Mouse (Mus musculus): ENCODE measurements around the gene Eif6.
A peak's percentile ranks its signal among the peaks of the same experiment; 100 is the strongest.
"Not testable (repeated sequence)": the region's sequence is repeated elsewhere in the genome, so short reads cannot be mapped to it uniquely, and the experiment has no call there.

Gene Eif6

DNA sequence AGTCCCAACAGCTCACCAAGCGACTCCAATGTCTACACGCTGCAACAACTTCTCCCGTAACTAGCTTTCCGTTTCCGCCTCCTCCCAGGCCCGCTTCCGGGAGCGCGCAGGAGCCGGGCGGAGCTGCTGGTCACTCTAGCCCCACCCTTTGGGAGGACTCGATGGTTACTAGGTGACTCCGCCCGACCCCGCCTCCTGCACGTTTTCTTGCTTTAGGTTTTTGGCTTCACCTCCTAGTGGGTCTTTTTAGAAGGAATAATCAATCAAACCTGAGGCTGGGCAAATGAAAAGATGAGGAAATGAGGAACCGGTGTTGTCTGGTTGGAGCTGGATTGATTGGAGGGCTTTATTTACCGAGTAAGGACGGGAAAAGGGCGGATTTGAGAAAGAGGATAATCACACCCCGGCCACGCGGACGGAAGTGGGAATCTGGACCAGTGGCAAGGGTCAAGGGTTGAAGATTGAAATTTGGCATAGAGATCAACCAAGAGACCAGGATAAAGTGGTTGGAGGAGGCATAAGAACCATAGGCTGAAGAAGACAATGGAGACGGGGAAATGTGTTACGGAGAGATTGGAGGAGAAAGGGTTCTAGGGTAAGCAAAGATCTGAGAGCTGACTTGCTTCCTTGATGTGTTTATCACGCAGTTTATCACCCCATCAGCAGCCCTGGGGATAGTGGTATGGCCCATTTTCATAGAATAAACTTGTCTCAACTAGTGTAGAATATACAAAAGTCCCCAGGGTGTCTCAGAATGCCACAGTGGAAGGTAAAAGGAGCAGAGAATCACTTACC is at the start of gene Eif6:
TSS of gene Eif6 (minus strand) at position 296 of the 795 bp plus-strand sequence.
- DNase-seq (ENCODE audit: low read depth): peak; percentile 87

DNA sequence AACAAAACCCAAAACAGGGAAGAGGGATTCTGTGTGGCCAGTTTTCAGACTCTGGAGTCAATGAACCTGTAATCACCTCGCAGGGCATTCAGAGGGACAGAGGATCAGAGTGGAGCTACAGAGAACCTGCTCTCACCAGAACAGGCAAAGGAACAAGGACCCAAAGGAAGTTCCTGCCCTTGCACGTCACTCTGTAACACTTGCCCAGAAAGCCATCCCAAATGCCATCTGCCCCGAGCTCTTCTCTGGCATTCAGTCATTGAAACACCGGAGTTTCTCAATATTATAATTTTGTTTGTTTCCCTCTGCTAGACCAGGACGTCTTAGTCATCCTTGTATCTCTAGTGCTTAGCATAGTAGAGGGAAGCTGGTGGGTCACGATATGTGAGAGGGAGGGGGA is 46.9 kb upstream of the Eif6 start:
- DNase-seq (ENCODE audit: low read depth): no peak

DNA sequence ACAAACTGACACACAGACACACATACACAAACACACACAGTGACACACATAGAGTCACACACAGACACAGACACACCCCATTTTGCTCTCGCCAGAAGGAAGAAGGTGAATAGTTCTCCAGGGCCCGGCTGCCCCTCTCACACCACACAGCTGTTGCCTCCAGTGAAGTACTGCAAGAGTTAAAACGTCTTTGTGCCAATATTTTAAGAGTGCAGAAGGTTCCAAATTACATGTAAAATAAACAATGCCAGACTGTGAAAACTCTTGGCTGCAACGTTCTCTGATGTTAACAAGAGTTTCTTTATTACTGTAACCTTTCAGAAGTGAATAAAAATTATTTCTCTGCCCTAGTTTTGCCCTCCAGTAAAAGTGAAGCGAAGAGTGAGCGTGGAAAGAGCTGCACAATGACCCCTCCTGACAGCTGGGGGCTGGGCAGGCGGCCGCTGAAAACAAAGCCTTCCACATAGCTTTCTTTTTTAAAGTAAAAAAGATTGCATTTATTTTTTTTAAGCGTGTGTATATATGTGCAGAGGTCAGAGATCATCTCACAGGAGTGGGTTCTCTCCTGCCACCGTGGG is 46.3 kb upstream of the Eif6 start:
- DNase-seq (ENCODE audit: low read depth): no peak

DNA sequence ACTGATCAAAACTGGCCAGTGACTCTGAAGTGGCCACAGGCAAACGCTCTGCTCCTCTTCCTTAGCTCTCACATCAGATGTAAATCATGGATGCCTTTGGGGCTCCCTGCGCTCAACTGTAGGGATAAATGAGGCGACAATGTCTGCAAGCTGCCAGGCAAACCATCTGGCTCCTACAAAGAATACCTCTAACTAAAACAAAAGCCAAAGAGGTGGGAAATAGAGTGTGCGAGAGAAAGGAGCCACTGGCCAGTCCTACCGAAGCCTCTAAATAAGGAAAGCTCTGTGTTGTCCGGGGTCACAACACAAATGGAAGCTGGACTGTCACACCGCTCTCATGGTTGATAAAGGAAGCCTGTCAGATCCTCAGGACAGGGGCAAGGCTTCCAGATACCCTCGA is 45.8 kb upstream of the Eif6 start:
- DNase-seq (ENCODE audit: low read depth): no peak

DNA sequence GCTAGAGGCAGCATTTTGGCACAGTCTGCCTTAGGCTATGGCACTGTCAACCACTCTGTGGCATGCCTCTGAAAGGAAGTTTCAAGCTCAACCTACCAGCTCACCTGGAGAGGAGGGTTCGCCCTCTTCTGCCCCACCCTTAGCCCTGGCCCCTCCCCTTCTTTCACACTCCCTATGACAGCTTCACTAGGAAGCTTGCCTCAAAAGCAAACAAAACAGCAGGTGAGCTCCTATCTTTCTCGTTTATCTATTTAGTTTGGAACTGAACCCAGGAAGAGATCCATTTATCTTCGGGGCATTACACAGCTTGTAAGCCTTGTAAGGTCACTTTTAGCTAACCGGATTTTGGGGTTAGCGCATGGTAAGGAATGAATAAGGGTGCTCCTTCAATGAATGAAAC is 43.0 kb upstream of the Eif6 start:
- DNase-seq (ENCODE audit: low read depth): no peak

DNA sequence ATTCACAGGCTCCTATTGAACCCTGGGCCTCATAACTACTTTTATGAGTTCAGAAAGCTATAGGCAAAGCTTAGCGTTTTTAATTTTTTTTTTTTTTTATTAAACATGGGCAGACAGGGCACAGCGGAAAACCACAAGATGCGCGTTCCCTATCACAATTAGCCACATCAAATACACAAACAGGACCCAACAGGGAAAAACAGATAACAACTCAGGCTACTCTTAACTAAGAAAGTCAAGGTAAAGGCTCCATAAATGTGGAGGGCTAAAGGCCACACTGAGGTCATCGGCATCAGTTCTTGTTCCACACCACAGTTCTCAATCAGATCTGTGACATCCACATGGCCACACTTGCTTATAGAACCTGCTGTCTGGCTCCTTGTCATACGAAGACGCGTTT is 41.6 kb upstream of the Eif6 start:
- no peak for DNase-seq (ENCODE audit: low read depth)

DNA sequence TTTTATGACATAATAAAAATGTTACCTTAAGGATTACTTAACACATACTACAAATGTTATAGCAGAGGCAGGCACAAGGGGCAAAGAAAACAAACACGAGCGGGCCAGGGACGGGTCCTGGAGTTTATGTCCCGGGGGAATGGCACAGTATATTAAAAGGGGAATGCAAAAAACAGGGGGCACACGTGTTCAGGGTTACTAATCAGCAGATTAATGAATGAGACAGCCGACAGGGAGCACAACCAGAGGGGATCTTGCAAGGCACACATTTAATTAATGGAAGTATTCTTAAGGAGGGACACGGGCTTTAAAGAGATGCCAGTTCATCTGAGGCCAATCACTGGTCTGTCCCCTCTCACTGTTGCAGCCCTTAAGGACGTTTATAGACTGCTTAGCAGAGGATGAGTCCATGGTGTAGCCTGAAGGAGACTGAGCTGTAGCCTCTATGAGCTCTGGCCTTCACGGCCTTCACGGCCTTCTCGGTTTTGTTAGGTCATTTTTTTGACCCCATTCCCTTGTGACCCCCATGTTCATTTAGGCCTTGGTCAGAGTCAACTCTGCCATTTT is 36.7 kb upstream of the Eif6 start:
- DNase-seq (ENCODE audit: low read depth): no peak

DNA sequence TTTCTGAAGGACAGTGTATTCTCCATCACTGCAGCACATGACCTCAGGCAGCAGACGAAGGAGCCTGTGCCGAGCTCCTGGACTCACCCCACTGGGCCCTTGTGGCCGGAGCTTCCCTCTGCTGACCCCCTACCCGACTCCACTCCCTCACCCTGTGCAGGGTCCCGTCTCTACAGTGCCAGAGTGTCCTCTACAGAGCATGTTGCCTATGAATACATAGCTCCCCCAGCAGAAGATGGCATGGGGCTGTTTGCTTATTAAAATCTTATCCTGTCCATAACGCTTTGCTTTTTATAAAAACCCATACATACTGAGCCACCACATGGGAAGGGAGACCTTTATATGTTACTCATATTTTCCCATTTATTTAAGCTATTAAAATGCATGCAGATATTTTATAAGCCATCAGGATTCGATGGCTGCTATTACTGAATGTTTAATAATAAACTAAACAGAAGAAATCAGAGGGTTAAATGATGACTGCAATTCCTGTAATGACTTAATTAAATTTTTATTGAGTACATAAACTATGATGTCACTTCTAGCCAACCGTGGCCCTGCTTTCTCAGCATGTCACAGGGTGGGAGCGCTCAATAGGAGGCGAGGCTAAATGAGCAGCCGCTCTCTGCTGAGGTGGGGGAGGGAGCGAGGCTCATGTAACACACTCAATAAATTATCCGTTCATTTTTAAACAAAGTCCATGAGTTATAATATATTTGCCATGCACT is 36.0 kb upstream of the Eif6 start:
- DNase-seq (ENCODE audit: low read depth): no peak

DNA sequence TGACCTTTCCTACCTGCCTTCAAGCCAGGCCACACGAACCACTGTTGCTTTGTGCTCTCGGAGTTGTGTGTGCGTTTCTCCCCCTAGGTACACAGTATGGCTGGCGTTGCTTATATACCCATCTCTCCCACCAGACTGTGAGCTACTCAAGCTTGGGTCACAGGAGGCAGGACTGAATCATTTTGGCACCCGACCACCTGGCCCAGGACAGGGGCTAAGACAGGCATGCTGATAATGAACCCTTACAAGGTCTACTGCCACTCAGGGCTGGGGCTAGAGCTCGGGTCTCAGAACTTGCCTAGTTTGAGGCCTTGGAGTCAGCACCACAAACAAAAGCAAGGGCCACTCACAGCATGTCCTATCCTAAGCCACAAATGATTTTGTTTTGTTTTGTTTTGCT is 34.9 kb upstream of the Eif6 start:
- DNase-seq (ENCODE audit: low read depth): no peak

DNA sequence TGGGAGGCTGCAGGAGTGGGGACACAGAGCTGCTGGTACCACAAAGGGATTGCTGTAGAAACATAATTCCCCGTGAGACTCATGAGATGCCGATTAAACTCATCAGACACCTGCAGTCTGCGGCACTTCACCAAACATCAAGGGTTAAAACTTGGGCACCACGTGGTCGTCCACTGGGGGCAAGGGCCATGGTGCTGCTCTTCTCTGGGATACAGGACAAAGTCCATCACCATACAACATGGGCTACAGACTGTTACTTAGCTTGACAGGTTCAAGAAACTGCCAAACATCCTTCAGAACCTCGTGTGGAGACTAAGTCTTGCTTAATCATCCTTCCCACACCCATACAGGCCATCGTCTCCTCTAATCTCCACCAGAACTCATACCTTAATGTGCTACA is 33.4 kb upstream of the Eif6 start:
- no peak for DNase-seq (ENCODE audit: low read depth)

DNA sequence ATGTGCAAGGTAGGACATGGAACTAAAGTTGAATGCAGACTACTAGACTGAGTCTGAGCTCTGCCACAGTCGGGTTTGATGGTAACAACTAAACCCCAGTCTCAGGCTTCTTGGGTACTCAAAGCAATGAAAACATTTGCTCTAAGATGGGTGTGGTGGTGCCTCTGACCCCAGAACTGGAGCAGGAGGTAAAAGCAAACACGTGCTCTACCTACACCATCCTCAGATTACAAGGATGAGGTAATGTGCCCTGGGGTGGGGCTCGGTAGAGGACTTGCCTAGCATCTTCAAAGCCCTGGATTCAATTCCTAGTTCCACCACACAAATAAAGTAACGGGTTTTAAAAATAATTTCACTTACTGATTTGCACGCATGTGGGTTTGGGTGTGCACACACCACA is 25.8 kb upstream of the Eif6 start:
- DNase-seq (ENCODE audit: low read depth): no peak

DNA sequence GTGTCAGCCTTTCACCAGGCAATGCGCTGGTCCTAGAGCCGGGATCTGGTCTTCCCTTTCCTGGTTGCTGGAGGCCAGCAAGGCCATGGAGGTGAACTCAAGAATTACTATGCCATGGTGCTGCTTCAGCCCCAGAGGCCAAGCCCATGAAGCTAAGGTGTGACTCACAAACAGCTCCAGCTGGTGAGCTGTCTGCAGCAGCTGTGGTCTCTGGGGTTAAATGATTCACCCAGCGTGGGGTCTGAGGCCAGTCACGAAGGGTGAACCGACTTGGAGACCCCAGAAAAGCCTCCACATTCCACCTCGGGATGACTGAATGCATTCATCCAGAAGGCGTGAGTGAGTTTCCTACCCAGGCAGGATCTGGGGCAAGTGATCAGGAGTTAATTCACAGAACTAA is 23.4 kb upstream of the Eif6 start:
- DNase-seq (ENCODE audit: low read depth): no peak

DNA sequence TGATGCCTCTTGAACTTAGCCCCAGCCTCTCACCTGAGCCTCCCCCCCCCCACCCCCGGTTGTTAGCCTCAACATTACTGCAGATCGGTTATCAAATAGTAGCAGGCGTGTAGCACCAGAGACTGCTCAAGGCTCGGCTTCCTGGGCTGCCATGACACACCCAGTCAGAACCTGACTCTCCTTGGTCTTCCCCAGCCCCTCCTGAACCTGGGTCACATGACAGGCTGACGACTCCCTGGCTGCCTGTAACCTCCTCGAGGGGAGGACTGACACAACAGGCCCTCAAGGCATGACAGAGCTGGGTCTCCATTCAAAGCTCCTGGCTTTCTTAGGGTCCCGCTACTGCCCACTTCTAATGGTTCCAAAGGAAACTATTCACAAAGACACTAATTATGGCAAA is 22.7 kb upstream of the Eif6 start:
- no peak for DNase-seq (ENCODE audit: low read depth)

DNA sequence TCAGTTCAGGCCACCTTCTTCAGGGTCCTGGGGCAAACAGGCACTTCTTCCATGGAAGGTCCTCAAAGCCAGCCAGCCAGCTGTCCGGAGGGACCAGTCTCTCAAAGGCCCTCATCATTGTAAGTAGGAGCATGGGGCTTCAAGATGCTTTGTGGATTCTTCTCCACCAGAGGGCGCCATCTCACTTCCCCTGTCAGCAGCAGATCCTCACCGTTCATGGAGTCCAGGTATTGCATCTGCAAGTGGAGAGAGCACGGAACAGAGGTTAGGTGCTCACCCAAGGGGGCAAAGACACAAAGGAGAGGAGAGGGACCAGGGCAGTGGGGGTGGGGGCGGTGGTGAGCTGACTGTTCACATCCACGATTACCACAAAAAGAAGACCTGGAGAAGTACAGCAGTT is 21.6 kb upstream of the Eif6 start:
- DNase-seq (ENCODE audit: low read depth): peak; percentile 83

DNA sequence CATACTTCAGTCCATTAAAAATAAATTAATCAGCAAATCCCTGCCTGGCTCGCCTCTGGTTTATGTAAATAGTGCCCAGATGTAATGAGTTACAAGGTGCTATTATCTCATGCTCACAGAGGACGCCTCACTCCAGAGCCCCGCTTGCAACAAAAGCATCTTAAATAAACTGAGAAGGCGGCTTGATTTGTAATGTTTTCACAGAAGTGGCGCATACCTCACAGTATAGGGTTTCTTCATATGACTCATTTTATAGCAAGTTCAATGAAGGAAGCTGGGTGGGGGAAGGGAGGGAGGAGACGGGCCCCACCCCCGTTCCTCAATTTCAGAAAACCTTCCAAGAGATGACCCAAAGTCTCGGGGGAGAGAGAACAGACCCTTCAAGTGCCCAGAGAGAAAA is 20.2 kb upstream of the Eif6 start:
- no peak for DNase-seq (ENCODE audit: low read depth)

DNA sequence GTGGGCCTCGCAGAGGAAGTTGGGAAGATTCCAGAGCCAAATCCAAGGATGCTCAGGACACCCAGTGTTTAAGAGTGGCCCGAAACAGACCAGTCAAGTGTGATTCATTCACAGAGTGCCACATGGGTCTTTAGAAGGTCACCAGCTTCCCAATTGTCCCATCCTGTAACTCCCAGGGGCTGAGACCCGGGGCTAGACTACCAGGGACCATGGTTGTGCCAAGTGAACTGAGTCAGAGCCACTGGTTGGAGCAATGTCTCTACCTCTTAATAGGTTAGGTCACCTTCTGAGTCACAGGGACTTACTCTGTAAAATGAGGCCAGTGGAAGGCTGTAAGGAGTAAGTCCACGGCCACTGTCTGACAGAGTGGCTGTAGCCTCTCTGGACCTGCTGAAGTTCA is 12.2 kb upstream of the Eif6 start:
- DNase-seq (ENCODE audit: low read depth): no peak

DNA sequence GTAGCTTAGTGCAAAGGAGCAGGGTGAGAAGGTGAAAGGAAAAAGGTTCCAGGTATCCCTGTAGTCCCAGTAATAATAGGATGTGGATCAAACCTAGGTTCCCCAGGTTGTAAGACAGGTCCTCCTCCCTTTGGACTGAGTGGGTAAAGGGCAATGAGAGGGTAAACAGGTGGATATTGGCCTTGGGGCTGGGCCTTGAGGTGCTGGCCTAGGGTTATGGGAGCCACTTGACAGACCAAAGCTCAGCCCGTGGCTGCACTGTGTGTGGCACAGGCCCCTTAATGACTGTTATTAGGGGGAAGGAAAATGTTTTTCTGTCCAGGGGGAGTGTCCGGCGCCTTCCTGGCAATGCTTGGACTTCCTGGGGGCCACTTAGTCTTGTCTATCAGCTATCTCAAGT is 11.2 kb upstream of the Eif6 start:
- DNase-seq (ENCODE audit: low read depth): no peak

DNA sequence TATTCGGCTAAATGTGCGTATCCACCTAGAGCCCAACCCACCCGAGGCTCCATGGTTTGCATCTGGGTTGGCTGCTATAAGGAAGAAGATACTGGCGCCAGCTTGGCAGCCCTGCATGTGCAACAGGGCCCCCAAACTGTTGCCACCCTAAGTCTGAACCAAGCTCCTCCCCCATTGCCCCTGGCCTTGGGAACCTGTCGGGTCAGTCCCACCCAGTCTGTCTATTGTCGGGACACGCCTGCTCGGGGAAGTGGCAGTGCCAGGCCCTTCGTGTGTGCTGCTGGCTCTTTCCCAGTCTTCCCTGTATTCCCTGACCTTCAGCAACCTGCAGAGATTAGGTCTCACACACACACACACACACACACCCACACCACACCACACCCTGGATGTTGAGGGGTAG is 8.0 kb upstream of the Eif6 start, which contains the start of gene Fam83c:
TSS of gene Fam83c (minus strand) at position 123 of the 400 bp plus-strand sequence.
- DNase-seq (ENCODE audit: low read depth): no peak

DNA sequence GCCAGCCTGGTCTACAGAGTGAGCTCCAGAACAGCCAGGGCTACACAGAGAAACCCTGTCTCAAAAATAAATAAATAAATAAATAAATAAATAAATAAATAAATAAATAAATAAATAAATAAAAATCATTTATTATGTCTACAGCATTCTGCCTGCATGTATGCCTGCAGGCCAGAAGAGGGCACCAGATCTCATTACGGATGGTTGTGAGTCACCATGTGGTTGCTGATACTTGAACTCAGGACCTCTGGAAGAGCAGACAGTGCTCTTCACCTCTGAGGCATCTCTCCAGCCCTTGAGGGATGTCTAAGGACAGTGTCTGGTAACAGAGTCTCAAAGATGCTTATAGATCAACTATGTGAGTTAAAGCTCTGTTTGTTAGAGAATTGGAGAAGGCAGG is 5.4 kb upstream of the Eif6 start:
- not testable (repeated sequence) for DNase-seq (ENCODE audit: low read depth)

DNA sequence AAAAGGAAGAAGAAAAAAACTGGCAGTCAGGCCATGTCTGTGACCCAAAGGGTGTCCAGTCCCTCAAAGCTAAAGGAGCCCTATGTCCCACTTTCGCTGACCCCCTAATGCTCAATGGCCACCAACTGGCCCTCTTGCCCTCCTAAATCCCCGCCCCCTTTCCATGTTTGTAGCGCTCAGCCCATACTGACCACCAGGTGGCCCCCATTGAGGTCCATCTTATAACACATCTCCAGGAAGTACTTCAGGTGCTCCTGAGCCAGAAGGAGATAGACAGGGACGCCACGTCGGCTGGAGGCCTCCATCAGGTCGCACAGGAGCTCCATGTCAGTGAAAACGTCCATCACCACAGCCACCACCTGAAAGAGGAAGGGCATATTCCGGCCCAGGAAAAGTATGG is 4.6 kb upstream of the Eif6 start:
- no peak for DNase-seq (ENCODE audit: low read depth)

DNA sequence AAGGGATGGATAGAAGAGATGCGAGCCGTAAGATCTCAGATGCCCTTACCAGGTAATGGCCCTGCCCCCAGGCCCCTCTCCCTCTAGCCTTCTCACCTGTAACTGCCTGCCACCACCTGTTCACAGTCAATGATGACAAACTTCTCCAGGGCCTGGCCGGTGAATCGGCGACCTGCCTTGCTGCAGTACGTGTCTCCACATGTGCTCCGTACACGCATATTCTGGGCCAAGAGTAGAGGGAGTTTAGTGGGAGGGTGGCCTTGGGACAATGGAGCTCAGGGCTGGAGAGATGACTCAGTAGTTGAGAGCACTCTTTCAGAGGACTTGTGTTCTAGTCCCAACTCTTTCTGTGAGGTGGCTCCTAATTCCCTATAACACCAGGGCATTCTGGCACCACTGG is 4.1 kb upstream of the Eif6 start:
- no peak for DNase-seq (ENCODE audit: low read depth)

DNA sequence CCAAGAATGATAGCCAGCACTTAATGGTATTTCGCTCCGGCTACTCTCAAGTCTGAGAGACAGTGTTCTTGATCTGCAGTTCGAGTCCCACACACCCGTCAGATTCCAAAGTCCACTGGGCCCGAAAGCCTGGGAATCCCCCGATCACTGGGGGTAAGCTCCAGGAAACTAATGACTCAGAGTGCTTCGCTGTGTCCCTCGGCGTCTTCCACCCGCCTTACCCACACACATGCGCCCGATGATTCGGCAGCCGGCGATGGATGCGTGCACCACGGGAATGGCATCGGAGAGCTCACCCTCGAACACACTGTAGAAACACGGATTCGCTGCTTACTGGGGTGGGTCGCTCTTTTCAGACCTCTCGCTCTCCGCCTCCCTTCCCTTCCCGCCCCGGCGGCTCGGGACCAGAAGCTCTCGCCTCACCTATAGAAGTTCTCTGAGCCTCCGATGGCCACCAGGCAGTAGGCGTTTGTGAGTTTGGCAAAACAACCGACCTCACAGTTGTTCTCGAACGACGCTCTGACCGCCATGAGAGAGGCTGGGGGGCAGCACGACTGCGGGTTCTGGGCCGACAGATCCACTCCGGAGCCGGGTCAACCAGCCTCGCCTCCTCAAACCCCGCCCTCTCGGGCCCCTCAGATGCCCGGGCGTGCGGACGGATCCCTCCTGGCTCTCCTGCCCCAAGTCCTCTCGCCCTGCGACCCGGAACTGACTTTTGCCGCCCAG is 658 bp downstream of the Eif6 start:
- no peak for DNase-seq (ENCODE audit: low read depth)

Measured in naive thymus-derived CD4-positive, alpha-beta T cell, adult 2 months (primary cell).